9 mouse cellular contexts compared by ENCODE assay signal in the genomic region with DNA sequence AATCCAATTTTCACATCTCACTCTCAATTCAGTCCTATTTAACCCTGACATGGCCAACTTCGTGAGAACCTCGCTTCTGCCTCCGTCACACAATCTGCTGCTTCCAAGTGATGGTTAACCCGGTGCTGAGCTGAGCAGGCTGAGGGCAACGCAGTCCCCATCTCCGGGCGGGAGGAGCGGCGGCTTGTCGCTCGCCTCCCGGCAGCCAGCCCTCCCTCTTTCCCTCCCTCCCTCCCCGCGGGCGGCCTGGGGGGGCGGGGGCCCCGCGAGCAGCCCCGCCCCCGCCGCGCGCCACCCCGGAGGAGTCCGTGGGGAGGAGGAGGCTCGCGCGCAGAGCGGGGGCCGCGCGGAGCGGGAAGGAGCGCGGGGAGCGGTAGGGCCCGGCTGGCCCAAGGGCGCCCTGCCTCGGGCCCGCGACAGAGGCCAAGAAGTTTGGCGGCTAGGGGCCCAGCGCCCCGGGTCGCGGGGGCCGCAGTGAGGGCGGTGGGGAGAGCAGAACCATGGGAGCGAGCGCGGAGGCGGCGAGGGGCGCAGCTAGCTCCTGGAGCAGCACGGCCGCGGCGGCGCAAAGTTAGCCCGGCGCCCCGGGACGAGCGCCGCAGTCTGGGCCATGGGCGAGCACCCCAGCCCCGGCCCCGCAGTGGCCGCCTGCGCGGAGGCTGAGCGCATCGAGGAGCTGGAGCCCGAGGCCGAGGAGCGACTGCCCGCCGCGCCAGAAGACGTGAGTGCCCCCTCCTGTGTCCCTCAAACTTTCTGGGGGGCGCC. TPM values are rescaled to one million over a fixed set of nuclear protein-coding genes. Genes with fewer than 3 reads are reported as not detected.
DNase-seq lines count a peak whose midpoint lies in the region; ATAC-seq and TF ChIP-seq lines count a peak whose summit lies in the region.
"Had no signal": no experiment of that assay in that cellular context is flagged by ENCODE, and none has a peak within 500 bp of the region (broad histone marks: within the 10 kb centered on the region; RNA-seq: fewer than 3 reads in every experiment).

Rhbdl3 (plus strand) TSS at position 362 of the 765 bp plus-strand sequence.

- H3K4me1 ChIP-seq in embryonic facial prominence, embryonic 10.5 days: peaks cover 40% of the 10 kb centered on the region
- peaks cover 35% of the 10 kb centered on the region for H3K4me1 ChIP-seq in heart, embryonic 10.5 days
- peaks cover 34% of the 10 kb centered on the region for H3K4me1 ChIP-seq in limb, embryonic 15.5 days
- no peaks in the 10 kb centered on the region for H3K4me1 ChIP-seq in stomach, postnatal 0 days (replicated peaks; ENCODE audit: control insufficient read depth, insufficient read depth)

- H3K79me2 ChIP-seq in myocyte (ENCODE audit: control insufficient read depth, insufficient read depth): no peaks in the 10 kb centered on the region

- H3K27me3 ChIP-seq in embryonic facial prominence, embryonic 10.5 days (replicated peaks; ENCODE audit: low read depth, poor library complexity, severe bottlenecking): peaks cover 82% of the 10 kb centered on the region
- peaks cover 70% of the 10 kb centered on the region for H3K27me3 ChIP-seq in heart, embryonic 10.5 days (ENCODE audit: insufficient read depth, poor library complexity, severe bottlenecking)
- peaks cover 56% of the 10 kb centered on the region for H3K27me3 ChIP-seq in limb, embryonic 15.5 days
- peaks cover 45% of the 10 kb centered on the region for H3K27me3 ChIP-seq in myocyte (ENCODE audit: control insufficient read depth, insufficient read depth, insufficient read length)
- peaks cover 3% of the 10 kb centered on the region; the same call in 1 of the 2 replicates for H3K27me3 ChIP-seq in stomach, postnatal 0 days (ENCODE audit: control insufficient read depth, insufficient read depth, low read length)

- no peak for TF ChIP-seq CTCF in stomach, postnatal 0 days (IDR thresholded peaks at IDR 0.05; ENCODE audit: low read depth)

- peak in 1 of 2 experiments; percentile 56 for DNase-seq in frontal cortex, adult 2 months (ENCODE audit: extremely low spot score in 1 of 2, low spot score in 1 of 2)
- DNase-seq in embryonic facial prominence, embryonic 10.5 days (ENCODE audit: low spot score): peak; percentile 69
- DNase-seq in heart, embryonic 10.5 days (ENCODE audit: low spot score): no peak
- DNase-seq in kidney, adult 9 months: peak; percentile 22
- DNase-seq in stomach, postnatal 0 days (ENCODE audit: low spot score): peak; percentile 60

- no peak for ATAC-seq in frontal cortex, adult (ENCODE audit: low TSS enrichment)
- ATAC-seq in limb, embryonic 15.5 days (ENCODE audit: insufficient number of reproducible peaks, low FRiP score, low TSS enrichment, low read depth): peak; percentile 35
- peak; percentile 71 for ATAC-seq in stomach, postnatal 0 days (ENCODE audit: low FRiP score, low TSS enrichment)

- no peaks in the 10 kb centered on the region for H3K36me3 ChIP-seq in embryonic facial prominence, embryonic 10.5 days (replicated peaks)
- H3K36me3 ChIP-seq in heart, embryonic 10.5 days: no peaks in the 10 kb centered on the region
- H3K36me3 ChIP-seq in limb, embryonic 15.5 days: no peaks in the 10 kb centered on the region
- no peaks in the 10 kb centered on the region for H3K36me3 ChIP-seq in myocyte (ENCODE audit: control insufficient read depth, insufficient read depth)
- no peaks in the 10 kb centered on the region for H3K36me3 ChIP-seq in stomach, postnatal 0 days (ENCODE audit: control insufficient read depth, insufficient read depth, low read length)

- peaks cover 3% of the 10 kb centered on the region; the same call in 1 of the 2 replicates for H3K9me3 ChIP-seq in embryonic facial prominence, embryonic 10.5 days
- no peaks in the 10 kb centered on the region for H3K9me3 ChIP-seq in heart, embryonic 10.5 days
- no peaks in the 10 kb centered on the region for H3K9me3 ChIP-seq in limb, embryonic 15.5 days
- no peaks in the 10 kb centered on the region for H3K9me3 ChIP-seq in stomach, postnatal 0 days (ENCODE audit: control insufficient read depth, low read length)

- H3K27ac ChIP-seq in embryonic facial prominence, embryonic 10.5 days (replicated peaks): peak within 1 kb of the TSS; percentile 75
- H3K27ac ChIP-seq in heart, embryonic 10.5 days: peak within 1 kb of the TSS; percentile 65
- peak within 1 kb of the TSS; percentile 64 for H3K27ac ChIP-seq in limb, embryonic 15.5 days
- peak within 1 kb of the TSS; percentile 58; the same call in 1 of the 2 replicates for H3K27ac ChIP-seq in stomach, postnatal 0 days (replicated peaks)
- H3K27ac ChIP-seq: macrophage had no signal

- H3ac ChIP-seq in myocyte (ENCODE audit: control insufficient read depth, insufficient read length): no peak within 1 kb of the TSS

- no peak for TF ChIP-seq EP300 in stomach, postnatal 0 days (optimal IDR thresholded peaks at IDR 0.05)

- WGBS in embryonic facial prominence, embryonic 10.5 days: under 1% methylated on average over 79 of the region's 81 CpGs
- under 1% methylated on average over 78 of the region's 81 CpGs for WGBS in heart, embryonic 10.5 days
- WGBS in limb, embryonic 15.5 days: under 1% methylated on average over 72 of the region's 81 CpGs
- WGBS in stomach, postnatal 0 days: under 1% methylated on average over 52 of the region's 81 CpGs

- TF ChIP-seq POLR2A in myocyte (IDR thresholded peaks at IDR 0.05; ENCODE audit: insufficient read length, low read depth): peak; percentile 46

- H3K4me2 ChIP-seq in limb, embryonic 15.5 days: peak within 1 kb of the TSS; percentile 97
- H3K4me2 ChIP-seq in myocyte (ENCODE audit: low read depth): peak within 1 kb of the TSS; percentile 92
- H3K4me2 ChIP-seq in stomach, postnatal 0 days (replicated peaks; ENCODE audit: low read depth): peak within 1 kb of the TSS; percentile 99

- H3K9ac ChIP-seq in limb, embryonic 15.5 days: peak within 1 kb of the TSS; percentile 47
- H3K9ac ChIP-seq in stomach, postnatal 0 days (ENCODE audit: low read length): peak within 1 kb of the TSS; percentile 68

- H3K4me3 ChIP-seq in embryonic facial prominence, embryonic 10.5 days: peak within 1 kb of the TSS; percentile 83
- peak within 1 kb of the TSS; percentile 73 for H3K4me3 ChIP-seq in heart, embryonic 10.5 days
- peak within 1 kb of the TSS; percentile 61 for H3K4me3 ChIP-seq in limb, embryonic 15.5 days
- H3K4me3 ChIP-seq in myocyte: peak within 1 kb of the TSS; percentile 14
- peak within 1 kb of the TSS; percentile 67 for H3K4me3 ChIP-seq in stomach, postnatal 0 days (ENCODE audit: low read depth, low read length)

TF ChIP-seq in myocyte, 11 proteins besides CTCF, POLR2A, EP300 and RAD21:
- TF ChIP-seq SRF (IDR thresholded peaks at IDR 0.05; ENCODE audit: control insufficient read depth, insufficient read length, low read depth) (no peak), USF1 (IDR thresholded peaks at IDR 0.05; ENCODE audit: low read depth) (no peak), POLR2AphosphoS2 (IDR thresholded peaks at IDR 0.05; ENCODE audit: insufficient read length, low read depth) (no peak), MYOD1 (IDR thresholded peaks at IDR 0.05; ENCODE audit: control insufficient read depth in 1 of 3, insufficient read length in 2 of 3, low read depth in 2 of 3) (no peak), CEBPB (IDR thresholded peaks at IDR 0.05; ENCODE audit: insufficient read depth, poor library complexity, severe bottlenecking) (no peak)

RNA-seq across cellular contexts. Expression of gene Rhbdl3, which starts in this region (rescaled TPM):
- polyA plus RNA-seq in frontal cortex, adult 2 months (2012; rRNA removed): 12.3 and 14.3 TPM in 2 replicates
- 2.1 and 3.7 TPM in 2 replicates for polyA plus RNA-seq in embryonic facial prominence, embryonic 10.5 days (2016; fragmentation: Nextera tagmentation; extraction: Ambion mirVana)
- polyA plus RNA-seq in heart, embryonic 10.5 days (2016; fragmentation: Nextera tagmentation; extraction: Ambion mirVana): 0.39 and 1.2 TPM in 2 replicates
- polyA plus RNA-seq in limb, embryonic 15.5 days (2015; fragmentation: Nextera tagmentation; extraction: Ambion mirVana): 5.7 and 7.8 TPM in 2 replicates
- 0.17 TPM for polyA plus RNA-seq in myocyte (2012; fragmentation: generic; extraction: Trizol)
- 2.7 and 3.4 TPM in 2 replicates for polyA plus RNA-seq in stomach, postnatal 0 days (2015; fragmentation: Nextera tagmentation; extraction: Ambion mirVana)

Comparison
In these comparisons a context has a peak if more than half of its experiments do, and no peak if none do; other contexts are left out.
1. H3K4me3 ChIP-seq: peak in every context shown above with its lines; median percentile 83 in embryonic facial prominence, embryonic 10.5 days; 73 in heart, embryonic 10.5 days; 67 in stomach, postnatal 0 days; 61 in limb, embryonic 15.5 days; 14 in myocyte.